Mouse (Mus musculus) spleen, postnatal 36 days (tissue): ENCODE results near the gene Cbr2.
"Not testable (repeated sequence)": the region's sequence is repeated elsewhere in the genome, so short reads cannot be mapped to it uniquely, and the experiment has no call there.

Experiments
- DNase-seq, 2 experiments: peaks; one replicate each; pipeline ENCODE4 v3.0.0; 2022; ENCODE audit warnings: low spot score in 2 of 2, mixed read lengths in 1 of 2

The Cbr2 gene

GRCm38 (mm10) chr11:120731858-120732680 is at the start of gene Cbr2:
Gene Cbr2, minus strand, starts transcription at chr11:120732114.
- DNase-seq = no peak

GRCm38 (mm10) chr11:120781361-120781760 is 49.4 kb upstream of the Cbr2 start:
- not testable (repeated sequence) for DNase-seq

- no peak for DNase-seq
Observed at GRCm38 (mm10) chr11:120779876-120780275, 48.0 kb upstream of the Cbr2 start.

GRCm38 (mm10) chr11:120777123-120777522 is 45.2 kb upstream of the Cbr2 start:
- DNase-seq = no peak

GRCm38 (mm10) chr11:120775774-120776469 is 44.0 kb upstream of the Cbr2 start:
- peak; percentile 86 to 89 for DNase-seq

GRCm38 (mm10) chr11:120773463-120774190 is 41.7 kb upstream of the Cbr2 start:
- DNase-seq = no peak

- no peak for DNase-seq
Observed at GRCm38 (mm10) chr11:120772749-120773148, 40.8 kb upstream of the Cbr2 start.

GRCm38 (mm10) chr11:120768206-120768605 is 36.3 kb upstream of the Cbr2 start:
- no peak for DNase-seq

- DNase-seq = not testable (repeated sequence)
Observed at GRCm38 (mm10) chr11:120767023-120767422, 35.1 kb upstream of the Cbr2 start.

GRCm38 (mm10) chr11:120763121-120763999 is 31.4 kb upstream of the Cbr2 start:
- DNase-seq = not testable (repeated sequence)

GRCm38 (mm10) chr11:120762672-120763041 is 30.7 kb upstream of the Cbr2 start, which contains the start of gene Hmga1b:
Gene Hmga1b, plus strand, starts transcription at chr11:120762794.
- not testable (repeated sequence) for DNase-seq

- no peak for DNase-seq
Observed at GRCm38 (mm10) chr11:120761811-120762671, 30.1 kb upstream of the Cbr2 start.

GRCm38 (mm10) chr11:120760236-120760635 is 28.3 kb upstream of the Cbr2 start:
- DNase-seq = no peak

- DNase-seq = no peak
Observed at GRCm38 (mm10) chr11:120751606-120752005, 19.7 kb upstream of the Cbr2 start.

GRCm38 (mm10) chr11:120749430-120749829 is 17.5 kb upstream of the Cbr2 start:
- DNase-seq = peak; percentile 27 to 34

- DNase-seq = no peak
Observed at GRCm38 (mm10) chr11:120747974-120748373, 16.1 kb upstream of the Cbr2 start.

- no peak for DNase-seq
Observed at GRCm38 (mm10) chr11:120744121-120744701, 12.3 kb upstream of the Cbr2 start.

GRCm38 (mm10) chr11:120740981-120741380 is 9.1 kb upstream of the Cbr2 start:
- DNase-seq = no peak

GRCm38 (mm10) chr11:120736424-120736823 is 4.5 kb upstream of the Cbr2 start:
- no peak for DNase-seq

- DNase-seq = no peak
Observed at GRCm38 (mm10) chr11:120733521-120733920, 1.6 kb upstream of the Cbr2 start.
